Mouse (Mus musculus): ENCODE measurements at regions not wholly inside any gene's neighbourhood (a gene's known extent, or its start where the extent isn't known, plus 50 kb on each side); places are given as distances from the start of the nearest gene placed in this dataset.

DNA sequence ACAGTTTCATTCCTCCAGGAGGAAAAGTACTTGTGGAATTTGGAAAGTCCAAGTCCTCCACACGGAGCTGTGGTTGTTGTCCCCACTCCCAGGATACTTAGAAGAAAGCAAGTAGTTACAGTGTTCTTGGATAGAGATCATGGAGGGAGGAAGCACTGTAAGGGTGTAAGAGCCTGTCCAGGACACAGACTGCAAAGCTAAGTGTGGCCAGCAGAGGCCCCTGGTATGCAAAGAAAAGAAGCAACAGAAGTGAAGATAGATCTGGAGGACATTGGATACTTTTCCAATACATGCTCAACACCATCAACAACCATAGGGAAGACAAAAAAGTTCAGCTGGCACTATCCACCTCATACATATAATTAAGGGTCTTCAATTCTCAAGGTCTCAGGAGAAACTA is 197.4 kb downstream of the Meis1 start:
- DNase-seq (ENCODE audit: low spot score in 2 of 2) = no peak

GRCm38 (mm10) chr11:18814110-18814509 is 204.7 kb downstream of the Meis1 start:
- DNase-seq (ENCODE audit: low spot score in 2 of 2) = no peak

GRCm38 (mm10) chr11:18767479-18767878 is 251.3 kb downstream of the Meis1 start:
- no peak for DNase-seq (ENCODE audit: low spot score in 2 of 2)

DNA sequence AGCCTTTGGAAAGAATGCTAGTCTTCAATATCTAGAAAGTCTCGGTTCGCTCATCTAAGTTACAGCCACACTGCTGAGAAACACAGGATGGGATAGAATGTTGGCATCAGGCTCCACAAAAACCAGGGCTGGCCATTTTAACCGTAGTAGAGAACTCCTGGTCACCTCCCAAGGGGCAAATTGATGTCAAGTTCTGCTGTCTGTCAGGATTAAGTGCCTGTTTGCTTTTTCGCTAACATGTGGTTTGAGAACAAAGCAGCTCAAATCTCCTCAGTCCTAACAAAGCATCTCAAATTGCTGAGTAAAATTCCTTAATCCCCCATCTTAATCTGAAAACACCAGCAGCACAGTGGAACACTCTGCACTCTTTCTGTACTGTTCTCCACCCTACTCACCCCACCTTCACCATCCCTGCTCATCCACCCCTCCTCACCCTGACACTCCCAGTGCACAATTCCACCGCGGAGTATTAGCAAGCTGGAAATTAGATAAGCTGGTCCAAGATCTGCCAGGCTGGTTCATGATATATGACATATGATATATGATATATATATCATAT is 252.2 kb downstream of the Meis1 start:
- no peak for DNase-seq (ENCODE audit: low spot score in 2 of 2)

- DNase-seq (ENCODE audit: low spot score in 2 of 2) = no peak
These were observed 260.2 kb downstream of the Meis1 start for GRCm38 (mm10) chr11:18758591-18759074.

DNA sequence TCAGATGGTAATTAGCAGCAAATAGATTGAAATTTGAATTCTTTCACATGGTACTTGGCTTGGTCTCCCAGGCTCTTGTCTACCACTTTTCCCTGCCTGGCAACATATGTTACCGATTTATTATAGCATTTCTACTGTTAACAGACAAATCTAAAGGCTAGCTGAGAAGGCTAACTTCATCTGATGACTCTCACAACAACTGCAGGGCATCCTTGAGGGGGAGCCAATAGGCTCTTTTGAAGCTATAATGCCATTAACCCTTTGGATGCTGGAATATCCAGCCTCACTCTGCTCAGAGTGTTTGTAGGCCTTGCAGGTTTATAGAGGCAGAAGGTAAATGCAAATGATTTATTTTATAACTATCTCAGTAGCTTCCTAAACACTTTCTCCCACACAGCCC is 262.2 kb downstream of the Meis1 start:
- no peak for DNase-seq (ENCODE audit: low spot score in 2 of 2)

- no peak for DNase-seq (ENCODE audit: low spot score in 2 of 2)
These were observed 263.9 kb downstream of the Meis1 start for GRCm38 (mm10) chr11:18754732-18755525.

DNA sequence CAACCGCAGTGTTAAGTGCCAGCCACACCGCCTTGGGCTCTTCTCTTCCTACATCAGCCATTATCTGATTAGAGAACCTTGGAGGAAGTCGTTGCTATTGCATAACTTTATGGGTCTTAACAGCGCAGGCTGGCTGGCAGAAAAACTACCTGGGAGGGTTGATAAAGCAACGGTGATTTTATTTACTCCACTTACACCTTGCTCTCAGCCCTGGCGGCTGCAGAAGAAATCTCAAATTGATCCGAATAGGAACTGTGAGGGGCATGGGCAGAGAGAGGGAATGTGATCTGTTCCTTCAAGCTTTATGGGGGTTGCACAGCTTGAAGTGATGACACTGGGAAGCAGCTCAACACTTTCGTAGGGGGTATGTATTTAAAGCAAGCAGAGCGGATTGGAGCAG is 264.9 kb downstream of the Meis1 start:
- DNase-seq (ENCODE audit: low spot score in 2 of 2) = no peak

GRCm38 (mm10) chr11:18753246-18753645 is 265.5 kb downstream of the Meis1 start:
- DNase-seq (ENCODE audit: low spot score in 2 of 2) = no peak

GRCm38 (mm10) chr11:18752512-18752911 is 266.3 kb downstream of the Meis1 start:
- DNase-seq (ENCODE audit: low spot score in 2 of 2) = no peak

GRCm38 (mm10) chr11:18750911-18751841 is 267.6 kb downstream of the Meis1 start:
- DNase-seq (ENCODE audit: low spot score in 2 of 2) = no peak

- no peak for DNase-seq (ENCODE audit: low spot score in 2 of 2)
These were observed 268.8 kb downstream of the Meis1 start for GRCm38 (mm10) chr11:18750080-18750375.

DNA sequence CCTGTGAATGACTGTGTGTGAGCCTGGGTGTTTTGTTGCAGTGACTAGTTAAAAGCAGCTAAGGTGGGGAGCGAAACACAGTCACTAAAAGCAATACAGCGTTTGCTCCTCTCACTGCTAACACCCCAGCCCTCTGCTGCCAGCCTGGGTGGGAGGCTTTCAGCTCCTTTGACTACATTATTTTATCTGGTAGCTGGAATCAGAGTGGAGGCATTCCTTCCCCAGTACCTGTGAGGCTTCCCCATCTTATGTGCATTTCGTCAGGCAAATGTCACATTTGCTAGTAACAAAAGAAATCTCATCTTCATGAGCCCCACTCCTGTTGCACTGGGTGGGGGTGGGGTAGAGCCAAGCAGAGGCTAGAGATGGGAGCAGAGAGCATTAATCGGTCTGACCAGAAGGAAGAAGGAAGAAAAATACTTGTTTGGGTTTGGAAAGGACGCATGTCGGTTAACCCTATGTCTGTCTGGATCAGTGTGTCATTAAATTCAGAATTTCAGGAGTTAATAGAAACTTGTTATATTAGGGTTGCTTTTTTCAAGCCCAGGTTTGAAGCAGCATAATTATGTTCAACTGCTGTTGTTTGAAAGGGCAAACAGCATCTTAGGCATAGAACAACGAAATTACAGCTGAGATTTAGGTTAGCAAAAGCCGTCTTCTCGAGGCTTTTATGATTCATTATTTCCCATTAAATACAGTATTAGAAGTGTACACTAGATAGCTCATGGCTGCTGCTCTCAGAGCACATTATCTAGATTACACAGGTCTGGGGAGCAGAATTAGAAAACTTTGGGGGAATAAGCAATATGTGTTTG is 269.3 kb downstream of the Meis1 start:
- DNase-seq (ENCODE audit: low spot score in 2 of 2) = no peak

- DNase-seq (ENCODE audit: low spot score in 2 of 2) = no peak
These were observed 270.8 kb downstream of the Meis1 start for GRCm38 (mm10) chr11:18747871-18748461.

DNA sequence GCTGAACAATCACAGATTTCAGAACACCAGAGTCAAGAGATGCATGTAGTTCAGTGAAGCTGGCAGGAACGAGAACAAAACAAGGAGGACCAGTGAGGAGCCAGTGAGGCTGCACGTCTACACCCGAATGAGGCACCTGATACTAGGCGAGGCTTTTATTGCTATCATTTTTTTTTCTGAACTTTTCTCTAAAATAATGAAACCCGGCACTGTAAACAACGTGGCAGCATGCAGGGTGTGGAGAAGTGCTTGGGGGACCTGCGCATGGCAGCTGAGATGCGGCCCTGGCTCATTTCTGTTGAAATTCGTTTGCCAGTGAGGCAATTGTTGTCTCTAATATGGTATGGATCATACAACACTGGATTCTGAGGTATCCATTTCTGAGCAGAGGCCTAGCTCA is 271.4 kb downstream of the Meis1 start:
- DNase-seq (ENCODE audit: low spot score in 2 of 2) = no peak

- no peak for DNase-seq (ENCODE audit: low spot score in 2 of 2)
These were observed 272.3 kb downstream of the Meis1 start for GRCm38 (mm10) chr11:18746486-18746885.

DNA sequence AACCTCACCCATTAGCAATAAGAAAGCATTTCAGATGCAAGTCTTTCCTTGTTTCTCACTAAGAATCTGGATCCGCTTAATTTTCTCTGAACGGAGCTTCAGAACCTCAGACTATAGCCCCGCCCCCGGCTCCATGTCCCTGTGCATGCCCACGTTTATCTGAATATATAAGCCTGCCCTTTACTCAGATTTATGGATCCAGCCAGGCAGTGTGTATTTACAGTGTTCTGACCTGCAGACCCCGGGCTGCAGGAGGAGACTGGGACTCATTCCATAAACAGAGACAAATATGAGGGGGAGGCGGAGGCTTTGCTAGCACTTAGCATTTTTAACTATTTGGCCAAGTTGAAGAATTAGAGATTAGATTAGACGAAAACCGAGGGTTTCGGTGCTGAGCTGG is 272.9 kb downstream of the Meis1 start:
- DNase-seq (ENCODE audit: low spot score in 2 of 2) = no peak

GRCm38 (mm10) chr11:18734904-18735664 is 283.7 kb downstream of the Meis1 start:
- DNase-seq (ENCODE audit: low spot score in 2 of 2) = no peak

DNA sequence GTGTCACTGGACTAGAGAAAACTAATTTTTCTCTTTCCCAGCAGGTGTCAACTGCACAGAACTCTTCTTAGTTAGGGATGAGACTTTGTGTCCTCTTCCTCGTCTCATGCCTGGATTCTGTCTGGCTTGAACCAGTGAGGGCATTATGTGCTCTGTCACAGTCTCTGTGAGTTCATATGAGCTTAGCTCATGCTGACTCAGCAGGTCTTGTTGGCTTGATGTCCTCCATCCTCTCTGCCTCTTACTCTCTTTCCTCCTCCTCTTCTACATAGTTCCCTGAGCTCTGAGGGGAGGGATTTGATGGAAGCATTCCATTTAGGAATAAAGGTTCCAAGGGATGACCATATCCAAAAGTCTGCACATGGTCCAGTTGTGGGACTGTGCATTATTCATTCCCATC is 284.7 kb downstream of the Meis1 start:
- no peak for DNase-seq (ENCODE audit: low spot score in 2 of 2)

DNA sequence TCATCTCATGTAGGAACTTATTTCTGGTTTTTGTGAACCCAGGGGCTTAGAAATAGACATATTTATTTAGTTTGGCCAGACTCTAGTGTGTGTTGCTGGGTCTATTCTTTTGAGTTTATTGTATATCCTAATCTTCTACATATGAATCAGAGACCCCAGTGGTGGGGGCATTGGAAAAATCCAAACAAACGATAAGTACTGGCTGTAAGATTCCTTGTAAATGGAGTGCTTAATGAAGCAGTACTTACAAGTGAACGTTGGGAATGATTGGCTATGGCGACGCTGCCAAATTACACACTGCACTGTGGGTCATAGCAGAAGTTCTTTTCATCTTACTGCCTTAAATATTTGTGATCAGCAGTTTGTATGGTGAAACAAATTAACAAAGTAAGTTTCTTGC is 289.0 kb downstream of the Meis1 start:
- no peak for DNase-seq (ENCODE audit: low spot score in 2 of 2)
